Mouse (Mus musculus): Measurements from ENCODE around the gene Polg. TPM values are rescaled to one million over a fixed set of nuclear protein-coding genes. Genes with fewer than 3 reads are reported as not detected.

Gene Polg
- total and polyA plus RNA-seq, 3 experiments, result 53.1 to 116 (median 62.1) TPM

DNA sequence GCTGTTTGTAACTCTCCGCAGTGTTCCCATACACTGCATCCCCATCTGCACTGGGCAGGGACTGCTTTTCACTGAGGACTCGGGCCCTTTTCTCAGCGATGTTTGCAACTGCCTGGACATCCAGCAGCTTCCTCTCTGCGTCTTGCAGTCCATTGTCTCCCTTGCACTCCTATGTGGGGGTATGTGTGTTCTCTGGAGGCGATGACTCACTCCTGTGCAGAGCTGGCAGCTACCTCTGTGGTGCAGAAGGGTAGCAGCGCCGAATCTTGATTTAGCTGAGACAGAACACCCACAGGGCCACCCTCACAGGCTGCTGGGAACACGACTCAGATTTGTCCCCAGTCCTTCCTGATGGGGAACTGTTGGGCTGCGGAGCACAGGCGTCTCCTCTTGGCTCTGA, 20.4 kb upstream of the Polg start:
- H3K9me3 ChIP-seq (replicated peaks; ENCODE audit: low read length), result no peaks in the 10 kb centered on the region
- no peaks in the 10 kb centered on the region for H3K79me2 ChIP-seq (replicated peaks; ENCODE audit: control insufficient read depth, extremely low read depth, insufficient read depth, poor library complexity, severe bottlenecking)
- in situ Hi-C loops (cut with MboI; ENCODE audit: low pct_ligation_motif_present, low pct_unique_long_range_greater_than_20kb, low sequenced_read_pairs) (no loop called here), dilution Hi-C loops (cut with MboI; ENCODE audit: extremely low pct_ligation_motif_present, extremely low pct_unique_long_range_greater_than_20kb, low sequenced_read_pairs) (no loop called here)
- no peaks in the 10 kb centered on the region for H3K4me1 ChIP-seq (ENCODE audit: control insufficient read depth in 1 of 2, insufficient read depth in 2 of 2)
- no peaks in the 10 kb centered on the region for H3K36me3 ChIP-seq (replicated peaks in 1 of 2; ENCODE audit: control insufficient read depth in 1 of 2, insufficient read depth in 1 of 2, low read length in 1 of 2)
- TF ChIP-seq MAX (IDR thresholded peaks at IDR 0.05; ENCODE audit: low read length), result no peak
- TF ChIP-seq ZC3H11A (IDR thresholded peaks at IDR 0.05; ENCODE audit: low read depth, low read length), result no peak
- no peak for TF ChIP-seq E2F4 (IDR thresholded peaks at IDR 0.05; ENCODE audit: insufficient replicate concordance, low read depth, low read length)
- no peak for TF ChIP-seq GABPA (IDR thresholded peaks at IDR 0.05; ENCODE audit: insufficient replicate concordance, low read depth, low read length)
- TF ChIP-seq BHLHE40 (IDR thresholded peaks at IDR 0.05; ENCODE audit: low read depth, low read length), result no peak
- TF ChIP-seq JUN (IDR thresholded peaks at IDR 0.05; ENCODE audit: insufficient read depth, low read depth, low read length), result no peak
- TF ChIP-seq TCF12 (IDR thresholded peaks at IDR 0.05; ENCODE audit: low read depth, low read length), result no peak
- no peak for TF ChIP-seq MEF2A (IDR thresholded peaks at IDR 0.05; ENCODE audit: borderline replicate concordance, low read depth, low read length)
- no peak for TF ChIP-seq CHD1 (IDR thresholded peaks at IDR 0.05; ENCODE audit: low read depth, low read length)
- TF ChIP-seq POLR2A (IDR thresholded peaks at IDR 0.05; ENCODE audit: low read depth, low read length), result no peak
- TF ChIP-seq MAZ (IDR thresholded peaks at IDR 0.05; ENCODE audit: low read depth, low read length), result no peak
- no peak for TF ChIP-seq JUND (conservative IDR thresholded peaks at IDR 0.05; ENCODE audit: low read depth, low read length)
- H3K27ac ChIP-seq (ENCODE audit: insufficient read depth, low read depth), result no peak overlapping the region
- H3K4me2 ChIP-seq (ENCODE audit: insufficient read depth, low read depth, poor library complexity, severe bottlenecking), result no peak overlapping the region
- no peak overlapping the region for H3K9ac ChIP-seq (ENCODE audit: insufficient read depth, low read depth)
- no peak overlapping the region for H3K4me3 ChIP-seq (replicated peaks in 1 of 3; ENCODE audit: low read depth in 2 of 3, low read length in 2 of 3, poor library complexity in 1 of 3)
- DNase-seq (ENCODE audit: extremely low read depth), result no peak
- peaks cover 79% of the 10 kb centered on the region for H3K27me3 ChIP-seq (replicated peaks)

DNA sequence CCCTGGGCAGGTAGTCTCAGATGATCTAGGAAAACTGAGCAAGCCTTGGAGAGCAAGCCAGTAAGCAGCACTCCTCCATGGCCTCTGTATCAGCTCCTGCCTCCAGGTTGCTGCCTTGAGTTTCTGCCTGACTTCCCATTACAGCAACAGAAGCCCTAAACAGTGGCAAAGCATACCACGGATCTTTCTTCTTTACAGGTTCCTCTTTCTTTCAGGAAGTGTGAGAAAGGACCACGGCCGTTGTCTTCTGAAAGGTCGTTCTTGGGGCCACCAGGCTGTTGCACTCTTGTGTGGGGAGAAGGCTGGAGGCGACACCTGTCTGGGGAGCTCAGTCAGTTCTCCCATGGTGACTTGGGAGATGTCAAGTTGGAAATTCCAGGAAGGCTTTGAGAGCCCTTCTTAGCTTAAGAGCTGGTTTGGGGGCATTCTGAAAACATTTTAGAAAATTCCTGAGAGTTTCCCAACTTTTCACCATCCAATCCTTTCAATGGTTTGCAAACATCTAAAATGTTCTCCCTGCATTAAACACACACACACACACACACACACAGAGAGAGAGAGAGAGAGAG, 8.8 kb upstream of the Polg start:
- DNase-seq (ENCODE audit: extremely low read depth), result no peak
- dilution Hi-C loops (cut with MboI; ENCODE audit: extremely low pct_ligation_motif_present, extremely low pct_unique_long_range_greater_than_20kb, low sequenced_read_pairs) (no loop called here), in situ Hi-C loops (cut with MboI; ENCODE audit: low pct_ligation_motif_present, low pct_unique_long_range_greater_than_20kb, low sequenced_read_pairs) (loop anchor here (25.0 kb wide), 1 partner anchor 213 kb away; the partner anchor contains the start of gene Abhd2)
- peaks cover 2% of the 10 kb centered on the region for H3K9me3 ChIP-seq (replicated peaks; ENCODE audit: low read length)
- H3K4me1 ChIP-seq (ENCODE audit: control insufficient read depth in 1 of 2, insufficient read depth in 2 of 2), result peaks cover 7 to 23% of the 10 kb centered on the region in 2 experiments; a peak in 3 of 4 replicates
- H3K36me3 ChIP-seq (replicated peaks in 1 of 2; ENCODE audit: control insufficient read depth in 1 of 2, insufficient read depth in 1 of 2, low read length in 1 of 2), result no peaks in the 10 kb centered on the region
- TF ChIP-seq ETS1 (conservative IDR thresholded peaks at IDR 0.05; ENCODE audit: low read depth, low read length), result no peak
- no peak for TF ChIP-seq MAX (IDR thresholded peaks at IDR 0.05; ENCODE audit: low read length)
- TF ChIP-seq NRF1 (IDR thresholded peaks at IDR 0.05; ENCODE audit: low read depth, low read length), result no peak
- TF ChIP-seq MAFK (IDR thresholded peaks at IDR 0.05; ENCODE audit: insufficient replicate concordance, low read length), result no peak
- no peak for TF ChIP-seq RAD21 (IDR thresholded peaks at IDR 0.05; ENCODE audit: low read depth, low read length)
- no peak for TF ChIP-seq CHD2 (IDR thresholded peaks at IDR 0.05; ENCODE audit: low read length)
- no peak for TF ChIP-seq POLR2A (IDR thresholded peaks at IDR 0.05; ENCODE audit: low read depth, low read length)
- TF ChIP-seq HCFC1 (IDR thresholded peaks at IDR 0.05; ENCODE audit: low read depth, low read length), result no peak
- no peak for TF ChIP-seq PAX5 (IDR thresholded peaks at IDR 0.05; ENCODE audit: low read length)
- TF ChIP-seq CHD1 (IDR thresholded peaks at IDR 0.05; ENCODE audit: low read depth, low read length), result no peak
- no peak for TF ChIP-seq ZC3H11A (IDR thresholded peaks at IDR 0.05; ENCODE audit: low read depth, low read length)
- TF ChIP-seq ZKSCAN1 (IDR thresholded peaks at IDR 0.05; ENCODE audit: borderline replicate concordance, low read depth, low read length), result no peak
- TF ChIP-seq MEF2A (IDR thresholded peaks at IDR 0.05; ENCODE audit: borderline replicate concordance, low read depth, low read length), result no peak
- no peak for TF ChIP-seq EP300 (IDR thresholded peaks at IDR 0.05; ENCODE audit: low read length)
- TF ChIP-seq POLR2AphosphoS2 (IDR thresholded peaks at IDR 0.05; ENCODE audit: low read depth, low read length), result no peak
- TF ChIP-seq USF2 (conservative IDR thresholded peaks at IDR 0.05; ENCODE audit: low read depth, low read length), result no peak
- no peak for TF ChIP-seq TCF12 (IDR thresholded peaks at IDR 0.05; ENCODE audit: low read depth, low read length)
- no peak overlapping the region for H3K9ac ChIP-seq (ENCODE audit: insufficient read depth, low read depth)
- no peak overlapping the region for H3K27ac ChIP-seq (ENCODE audit: insufficient read depth, low read depth)
- H3K4me2 ChIP-seq (ENCODE audit: insufficient read depth, low read depth, poor library complexity, severe bottlenecking), result no peak overlapping the region
- no peaks in the 10 kb centered on the region for H3K79me2 ChIP-seq (replicated peaks; ENCODE audit: control insufficient read depth, extremely low read depth, insufficient read depth, poor library complexity, severe bottlenecking)
- H3K27me3 ChIP-seq (replicated peaks), result peaks cover 12% of the 10 kb centered on the region
- no peak overlapping the region for H3K4me3 ChIP-seq (replicated peaks in 1 of 3; ENCODE audit: low read depth in 2 of 3, low read length in 2 of 3, poor library complexity in 1 of 3)

All from CH12.LX (cell line).